Mouse (Mus musculus) hindlimb bud, embryonic 11.5 days (tissue): Measurements from ENCODE around the gene Mrln.
A peak's percentile ranks its signal among the peaks of the same experiment; 100 is the strongest.
"Not testable (repeated sequence)": the region's sequence is repeated elsewhere in the genome, so short reads cannot be mapped to it uniquely, and the experiment has no call there.

ENCODE experiments used
- DNase-seq: peaks from one replicate; pipeline ENCODE4 v3.0.0-alpha.2; 2012; ENCODE audit warnings: low read depth, low spot score; ENCODE audit errors: extremely low spot score

Mrln gene

GRCm38 (mm10) chr10:70195279-70195678 is 9.2 kb upstream of the Mrln start:
- no peak for DNase-seq

- DNase-seq: peak; percentile 18
Observed at GRCm38 (mm10) chr10:70195786-70196185, 8.7 kb upstream of the Mrln start.

GRCm38 (mm10) chr10:70196666-70197065 is 7.8 kb upstream of the Mrln start:
- no peak for DNase-seq

- DNase-seq: no peak
Observed at GRCm38 (mm10) chr10:70197601-70198000, 6.9 kb upstream of the Mrln start.

GRCm38 (mm10) chr10:70198012-70198411 is 6.5 kb upstream of the Mrln start:
- no peak for DNase-seq

- DNase-seq: no peak
Observed at GRCm38 (mm10) chr10:70198951-70199463, 5.5 kb upstream of the Mrln start.

GRCm38 (mm10) chr10:70199466-70200210 is 4.8 kb upstream of the Mrln start:
- no peak for DNase-seq

- no peak for DNase-seq
Observed at GRCm38 (mm10) chr10:70200889-70201500, 3.5 kb upstream of the Mrln start.

- no peak for DNase-seq
Observed at GRCm38 (mm10) chr10:70211281-70211680, 6.8 kb downstream of the Mrln start.

GRCm38 (mm10) chr10:70220971-70221370 is 16.5 kb downstream of the Mrln start:
- DNase-seq: no peak

GRCm38 (mm10) chr10:70222231-70222630 is 17.8 kb downstream of the Mrln start:
- DNase-seq: not testable (repeated sequence)

GRCm38 (mm10) chr10:70224571-70224970 is 20.1 kb downstream of the Mrln start:
- DNase-seq: no peak

- DNase-seq: no peak
Observed at GRCm38 (mm10) chr10:70225760-70226159, 21.3 kb downstream of the Mrln start.

- no peak for DNase-seq
Observed at GRCm38 (mm10) chr10:70226608-70227007, 22.1 kb downstream of the Mrln start.

- no peak for DNase-seq
Observed at GRCm38 (mm10) chr10:70230352-70230751, 25.9 kb downstream of the Mrln start.

- DNase-seq: no peak
Observed at GRCm38 (mm10) chr10:70237936-70238335, 33.5 kb downstream of the Mrln start.

GRCm38 (mm10) chr10:70242751-70243444 is 38.4 kb downstream of the Mrln start:
- no peak for DNase-seq

GRCm38 (mm10) chr10:70244921-70245558 is 40.6 kb downstream of the Mrln start, which contains the start of gene Slc16a9:
Slc16a9 (plus strand) TSS chr10:70245100.
- no peak for DNase-seq

GRCm38 (mm10) chr10:70245559-70245945 is 41.1 kb downstream of the Mrln start:
- DNase-seq: no peak

GRCm38 (mm10) chr10:70246076-70246475 is 41.6 kb downstream of the Mrln start:
- no peak for DNase-seq

- no peak for DNase-seq
Observed at GRCm38 (mm10) chr10:70250354-70250753, 45.9 kb downstream of the Mrln start.
